Mouse (Mus musculus) neutrophil, adult 5-6 weeks (primary cell): Measurements from ENCODE around the gene Esr2. TPM values are rescaled to one million over a fixed set of nuclear protein-coding genes. Genes with fewer than 3 reads are reported as not detected.
A peak's percentile ranks its signal among the peaks of the same experiment; 100 is the strongest.
"Not testable (repeated sequence)": the region's sequence is repeated elsewhere in the genome, so short reads cannot be mapped to it uniquely, and the experiment has no call there.

Source experiments
- ATAC-seq: fragments of 151-379, 151-347 bp; 2 replicates; pipeline ENCODE4 v1.8.0; 2017; ENCODE audit warnings: mild to moderate bottlenecking, moderate TSS enrichment; ENCODE audit not compliant: insufficient number of reproducible peaks, poor library complexity, low FRiP score, severe bottlenecking; ENCODE audit errors: extremely low read depth
- total RNA-seq: library from RNA; stranded (forward); fragments of 200-1000 nt; gene quantifications from 2 replicates; pipeline ENCODE4 v1.2.3, GENCODE M21; 2017

Esr2 gene
- total RNA-seq, 1 experiment from 2014 or later, result not detected

GRCm38 (mm10) chr12:76179051-76179450, 2.0 kb upstream of the Esr2 start:
- ATAC-seq, result no peak

DNA sequence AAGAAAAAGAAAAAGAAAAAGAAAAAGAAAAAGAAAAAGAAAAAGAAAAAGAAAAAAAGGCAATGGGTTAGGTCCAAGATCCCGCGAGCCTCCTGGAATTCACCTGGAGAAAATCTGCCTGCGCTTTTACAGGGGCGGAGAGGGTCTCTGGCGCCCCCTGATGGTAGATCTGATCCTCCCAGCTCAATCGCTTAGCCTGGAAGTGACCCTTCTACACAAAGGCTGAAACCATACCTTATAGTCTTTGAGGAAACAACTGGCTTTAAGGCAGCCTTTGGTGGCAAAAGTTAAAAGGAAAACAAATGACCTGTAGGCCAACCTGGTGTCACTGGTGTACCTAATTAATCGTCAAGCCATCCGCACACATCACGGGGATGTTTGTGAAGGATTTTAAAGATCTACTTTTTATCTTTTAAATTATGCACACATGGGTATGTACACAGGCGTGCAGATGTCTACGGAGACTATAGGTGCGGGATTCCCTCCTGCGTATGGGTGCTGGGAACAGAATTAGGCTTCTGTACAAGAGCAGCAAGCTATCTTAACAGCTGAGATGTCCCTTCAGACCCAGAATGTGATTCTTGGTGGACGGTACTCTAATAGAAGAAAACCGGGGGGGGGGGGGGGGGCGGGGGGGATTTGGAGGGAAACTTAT, 932 bp upstream of the Esr2 start:
- ATAC-seq, result peak; percentile 66; the same call in 1 of the 2 replicates

GRCm38 (mm10) chr12:76165641-76166040, 11.4 kb downstream of the Esr2 start:
- ATAC-seq, result no peak

DNA sequence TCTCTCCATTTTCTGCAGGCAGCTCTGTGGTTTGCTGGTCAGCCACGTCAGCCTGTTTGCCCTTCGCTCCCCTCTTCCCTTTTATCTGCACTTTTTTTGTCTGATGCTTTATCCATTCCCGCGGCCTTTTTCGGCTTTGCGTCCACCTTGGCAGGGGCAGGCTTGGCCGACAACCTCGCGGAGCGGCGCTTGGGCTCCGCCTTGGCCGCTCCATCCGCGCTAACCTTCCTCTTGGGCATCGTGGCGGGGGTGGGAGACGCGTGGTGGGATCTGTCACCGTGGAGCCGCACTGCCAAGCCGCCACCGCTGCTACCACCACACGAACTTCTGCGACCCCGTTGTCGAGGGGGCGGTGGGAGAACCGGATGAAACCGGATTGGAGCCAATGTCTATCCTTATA, 24.7 kb downstream of the Esr2 start:
- not testable (repeated sequence) for ATAC-seq

- ATAC-seq, result no peak
Observed at GRCm38 (mm10) chr12:76136701-76137100, 40.4 kb downstream of the Esr2 start.

GRCm38 (mm10) chr12:76133081-76133480, 44.0 kb downstream of the Esr2 start:
- ATAC-seq, result not testable (repeated sequence)

DNA sequence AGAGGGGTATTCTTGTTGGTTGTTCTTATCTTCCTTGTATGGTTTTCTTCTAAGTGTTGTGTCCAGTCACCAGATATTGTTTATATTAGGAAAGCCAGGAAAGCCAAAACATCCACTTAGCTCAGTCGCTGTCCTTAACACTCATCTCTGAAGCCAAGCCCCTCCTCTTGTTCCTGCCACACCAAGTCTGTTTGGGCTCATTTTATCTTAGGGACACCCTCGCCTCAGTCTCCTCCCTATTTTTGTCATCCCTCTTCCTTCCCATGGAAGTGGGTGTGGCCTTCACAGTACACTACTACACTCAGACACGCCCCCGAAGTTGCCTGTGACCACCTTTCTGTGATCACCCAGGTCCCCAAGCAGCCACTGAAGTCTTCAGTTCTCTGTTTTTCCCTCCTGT, 44.5 kb downstream of the Esr2 start:
- no peak for ATAC-seq

DNA sequence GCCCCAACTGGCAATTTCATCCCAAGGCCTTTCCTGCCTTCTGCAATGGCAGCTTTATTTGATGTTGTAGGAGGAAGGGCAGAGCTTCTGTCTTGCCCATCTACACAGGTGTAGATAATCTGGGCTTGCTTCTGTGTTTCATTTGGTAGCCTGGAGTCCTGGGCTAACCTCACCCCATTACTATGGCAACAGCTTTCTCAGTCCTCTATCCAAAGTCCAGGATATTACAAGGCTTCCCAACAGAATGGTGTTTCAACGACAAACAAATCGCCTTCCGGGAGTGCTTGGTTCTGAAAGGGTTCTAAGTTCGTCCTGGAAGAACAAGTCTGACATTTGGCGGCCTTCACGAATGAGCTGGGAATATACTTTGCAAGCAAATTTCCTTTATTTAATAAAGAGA, 46.2 kb downstream of the Esr2 start:
- no peak for ATAC-seq

DNA sequence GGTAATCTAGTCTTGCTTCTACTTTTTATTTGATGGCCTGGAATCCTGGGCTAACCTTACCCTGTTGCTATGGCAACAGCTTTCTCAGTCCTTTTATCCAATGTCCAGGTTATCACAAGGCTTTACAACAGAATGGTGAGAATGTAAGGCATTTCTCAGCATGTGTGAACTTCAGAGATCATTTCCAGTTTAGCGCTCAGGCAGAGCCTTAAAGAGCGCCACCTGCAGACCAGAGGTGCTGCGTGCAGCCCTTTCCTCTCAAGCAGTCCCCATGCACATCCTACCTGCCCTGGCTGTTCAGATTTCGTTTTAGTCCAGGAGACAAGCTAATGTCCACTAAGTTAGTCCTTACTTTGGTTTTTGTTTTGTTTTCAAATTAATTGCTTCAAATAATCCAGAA, 46.8 kb downstream of the Esr2 start:
- ATAC-seq, result no peak

DNA sequence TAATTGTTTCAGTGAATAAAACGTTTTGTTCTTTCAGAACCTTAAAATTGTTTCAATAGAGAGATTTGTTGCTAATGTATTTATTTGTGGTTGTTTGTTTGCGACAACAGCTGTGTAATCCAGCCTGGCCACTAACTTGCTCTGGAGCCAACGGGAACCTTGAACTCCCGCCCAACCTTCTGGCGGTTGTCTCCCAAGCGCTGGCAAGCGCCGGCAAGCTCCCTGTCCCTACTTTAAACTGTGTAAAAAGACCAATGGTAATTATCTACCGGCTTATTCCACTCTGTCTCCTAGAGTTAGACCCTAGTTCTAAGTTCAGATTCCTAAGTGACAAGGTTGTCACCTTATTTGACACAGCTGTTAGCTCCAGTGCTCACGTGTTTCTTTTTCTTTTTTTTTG, 48.2 kb downstream of the Esr2 start:
- no peak for ATAC-seq

DNA sequence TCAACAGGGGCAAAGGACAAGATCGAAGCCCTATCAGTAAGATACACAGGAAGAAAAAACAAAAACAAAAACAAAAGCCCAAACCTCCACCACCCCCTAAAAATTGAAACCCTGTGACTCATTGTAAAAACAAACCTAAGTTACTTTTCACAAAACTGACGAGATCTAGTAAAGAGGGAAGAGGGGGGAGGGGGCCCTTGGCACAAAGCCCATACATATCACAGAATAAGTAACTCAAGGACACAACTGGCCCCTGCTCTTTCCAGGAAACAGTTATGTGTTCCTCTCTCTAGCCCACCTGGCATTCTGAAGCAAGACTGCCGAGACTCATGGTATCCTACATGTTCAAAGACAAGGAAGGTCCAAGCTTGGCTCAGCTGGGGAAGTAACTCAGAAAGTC, 48.8 kb downstream of the Esr2 start:
- ATAC-seq, result no peak

GRCm38 (mm10) chr12:76123223-76123622, 53.8 kb downstream of the Esr2 start:
- ATAC-seq, result no peak

DNA sequence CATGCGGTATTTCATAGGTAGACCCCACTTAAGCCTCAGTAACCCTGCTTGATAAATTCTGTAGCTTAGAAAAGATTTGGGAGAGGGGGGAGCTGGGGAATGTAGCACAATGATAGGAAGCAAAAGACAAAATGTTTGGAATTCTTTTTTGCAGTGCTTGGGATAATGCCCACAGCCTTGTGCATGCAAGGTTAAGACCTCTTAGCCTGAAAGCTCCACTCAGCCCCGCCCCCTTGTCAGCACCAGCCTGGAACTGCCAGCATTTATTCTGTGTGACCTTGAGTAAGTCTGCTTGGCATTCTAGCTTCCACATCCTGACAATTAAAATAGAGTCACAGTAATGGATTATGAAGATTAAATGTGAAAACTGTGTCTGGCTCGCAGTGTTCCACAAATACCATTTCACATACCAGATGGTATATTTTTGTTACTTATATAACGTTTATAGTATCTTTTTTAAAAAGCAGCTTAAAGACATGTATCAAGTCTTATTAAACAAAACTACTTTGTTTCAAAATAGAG, 59.4 kb downstream of the Esr2 start:
- no peak for ATAC-seq

GRCm38 (mm10) chr12:76116577-76116976, 60.5 kb downstream of the Esr2 start:
- no peak for ATAC-seq

GRCm38 (mm10) chr12:76111046-76111445, 66.0 kb downstream of the Esr2 start:
- ATAC-seq, result no peak

GRCm38 (mm10) chr12:76109646-76110405, 67.2 kb downstream of the Esr2 start:
- no peak for ATAC-seq

DNA sequence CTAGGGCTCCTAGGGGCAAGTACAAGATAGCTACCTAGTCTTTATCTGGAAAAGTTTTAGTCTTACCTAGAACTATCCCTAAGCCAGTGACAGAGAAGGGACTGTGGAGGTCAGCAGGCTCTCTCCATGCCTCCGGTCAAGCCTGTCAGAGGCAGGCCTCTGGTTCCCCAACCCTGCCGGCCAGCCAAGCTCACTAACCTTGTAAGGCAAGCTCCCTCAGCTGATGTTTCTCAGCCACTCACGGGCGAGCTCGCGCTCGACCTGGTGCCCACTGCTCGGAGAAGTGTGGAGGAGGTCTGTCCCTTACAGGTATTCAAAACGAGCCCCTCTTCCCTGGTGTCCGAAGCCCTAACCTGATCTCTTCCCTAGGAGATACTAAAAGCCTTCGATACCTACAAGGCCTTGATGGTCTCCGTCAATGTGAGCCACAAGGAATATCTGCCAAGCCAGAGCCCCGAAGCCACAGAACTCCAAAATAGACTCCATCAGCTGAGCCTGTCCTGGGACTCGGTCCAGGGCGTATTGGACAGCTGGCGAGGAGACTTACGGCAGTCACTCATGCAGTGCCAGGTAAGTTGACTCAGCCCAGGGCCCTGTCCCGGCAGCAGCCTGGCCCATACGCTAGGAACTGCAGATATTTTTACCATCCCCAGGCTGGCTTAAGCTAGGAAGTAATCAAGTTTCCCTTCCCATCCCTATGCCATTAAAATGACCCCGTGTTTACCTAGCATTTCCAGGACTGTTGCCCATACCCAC, 72.3 kb downstream of the Esr2 start:
- ATAC-seq, result no peak

GRCm38 (mm10) chr12:76102621-76103020, 74.4 kb downstream of the Esr2 start:
- ATAC-seq, result no peak

DNA sequence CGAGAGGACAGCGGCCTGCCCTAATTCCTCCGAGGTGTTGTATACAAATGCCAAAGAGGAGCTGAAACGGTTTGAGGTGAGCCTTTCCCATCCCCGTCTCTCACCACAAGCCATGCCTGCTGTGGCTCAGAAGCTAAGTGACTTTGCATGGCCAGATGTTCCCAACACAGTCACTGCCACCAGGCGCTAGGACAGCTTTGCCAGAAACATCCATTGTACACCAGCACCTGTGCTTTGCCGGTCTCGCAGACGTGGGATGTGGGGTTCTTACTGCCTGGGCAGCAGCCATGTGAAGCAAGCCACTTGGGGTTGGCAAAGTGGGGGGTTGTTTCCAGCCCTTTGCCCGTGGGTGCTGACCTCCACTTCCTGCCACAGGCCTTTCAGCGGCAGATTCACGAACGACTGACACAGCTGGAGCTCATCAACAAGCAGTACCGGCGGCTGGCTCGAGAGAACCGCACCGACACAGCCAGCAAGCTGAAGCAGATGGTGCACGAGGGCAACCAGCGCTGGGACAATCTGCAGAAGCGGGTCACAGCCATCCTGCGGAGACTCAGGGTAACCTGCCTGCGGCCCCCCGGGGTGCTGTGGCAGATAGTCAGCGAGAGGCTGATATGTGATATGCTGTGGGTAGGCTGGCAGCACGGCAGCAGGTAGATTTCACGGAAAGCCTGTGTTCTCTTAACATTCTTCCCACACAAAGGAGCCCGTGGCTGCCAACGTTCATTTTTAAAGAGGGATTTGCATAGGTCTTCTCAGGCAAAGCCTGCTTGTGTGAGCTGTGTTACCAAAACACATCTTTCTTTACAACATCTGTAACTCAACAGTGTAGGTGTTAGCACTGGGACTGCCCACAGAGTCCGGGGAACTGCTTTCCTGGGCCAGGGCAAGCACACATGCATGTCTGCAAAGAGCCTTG, 81.7 kb downstream of the Esr2 start:
- no peak for ATAC-seq
